Mouse (Mus musculus): ENCODE results near the gene Pros1. TPM values are rescaled to one million over a fixed set of nuclear protein-coding genes. Genes with fewer than 3 reads are reported as not detected.

Pros1 gene
- polyA plus RNA-seq, 1 experiment = 2.4 TPM

DNA sequence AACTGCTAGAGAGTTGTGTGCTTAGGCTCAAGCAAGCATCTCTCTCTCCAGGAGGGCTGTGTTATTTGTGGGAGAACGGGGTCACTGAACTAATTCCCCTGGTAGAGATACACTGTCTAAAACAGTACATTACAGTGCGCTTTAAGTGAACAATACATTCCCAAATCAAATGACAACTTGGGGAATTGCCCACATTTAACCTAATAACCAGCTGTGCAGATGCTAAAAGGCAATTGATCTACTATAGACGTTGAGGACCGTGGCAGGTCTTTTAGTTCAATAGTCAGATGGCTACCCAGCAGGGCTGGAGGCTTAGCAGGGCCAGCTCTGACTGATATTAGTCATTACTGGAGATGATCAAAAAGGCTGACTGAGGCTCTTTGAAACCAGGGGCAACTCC is 104.4 kb downstream of the Pros1 start:
- Histone ChIP-seq H3K36me3 (ENCODE audit: control insufficient read depth, insufficient read depth, low read length) (no peaks in the 10 kb centered on the region), H3K27ac (ENCODE audit: insufficient read depth, low read depth, low read length) (no peak overlapping the region), H3K4me1 (ENCODE audit: control insufficient read depth, insufficient read depth, insufficient read length, low read length) (no peaks in the 10 kb centered on the region), H3K4me3 (ENCODE audit: low read depth, low read length) (no peak overlapping the region), H3K27me3 (ENCODE audit: control insufficient read depth, insufficient read depth, low read length) (no peaks in the 10 kb centered on the region)
- WGBS = 86% methylated on average over 4 of the region's 4 CpGs
- TF ChIP-seq POLR2A (IDR thresholded peaks at IDR 0.05; ENCODE audit: low read depth, low read length) (no peak), CTCF (IDR thresholded peaks at IDR 0.05; ENCODE audit: extremely low read depth, insufficient read length, insufficient replicate concordance, low read depth, low read length) (no peak)

GRCm38 (mm10) chr16:62964361-62964763 is 110.3 kb downstream of the Pros1 start:
- WGBS = 33% methylated on average over 6 of the region's 6 CpGs
- TF ChIP-seq POLR2A (IDR thresholded peaks at IDR 0.05; ENCODE audit: low read depth, low read length) = no peak
- TF ChIP-seq CTCF (IDR thresholded peaks at IDR 0.05; ENCODE audit: extremely low read depth, insufficient read length, insufficient replicate concordance, low read depth, low read length) = no peak
- H3K27ac ChIP-seq (ENCODE audit: insufficient read depth, low read depth, low read length) = no peak overlapping the region

DNA sequence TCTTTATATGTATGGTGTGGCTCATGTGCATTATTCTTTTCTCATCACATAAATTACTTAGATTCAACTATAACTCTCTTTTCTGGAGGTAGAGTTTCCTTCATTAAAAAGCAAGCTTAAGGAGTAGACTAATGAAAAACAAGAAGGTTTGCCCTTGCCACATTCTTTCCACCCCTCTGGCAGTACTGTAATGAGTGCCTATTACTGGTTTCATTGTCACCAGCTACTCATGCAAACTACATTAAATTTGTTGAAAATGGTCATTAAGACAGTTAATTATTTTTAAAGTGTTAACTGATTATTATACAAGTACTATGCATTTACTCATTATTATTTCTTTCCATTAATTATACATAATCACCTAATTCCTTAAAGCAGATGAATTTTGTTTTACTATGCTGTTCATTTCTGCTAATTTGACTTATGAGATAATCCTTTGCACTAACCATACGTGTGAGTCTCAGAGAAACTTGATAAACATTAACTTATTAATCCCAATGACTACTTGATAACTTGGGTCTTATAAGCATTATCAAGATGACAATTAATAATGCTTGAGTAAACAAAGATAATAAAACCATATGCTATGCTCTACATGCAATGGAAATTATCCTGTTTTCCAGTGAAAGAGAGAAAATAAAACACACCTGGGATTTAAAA is 117.7 kb downstream of the Pros1 start:
- H3K36me3 ChIP-seq (ENCODE audit: control insufficient read depth, insufficient read depth, low read length) = no peaks in the 10 kb centered on the region
- TF ChIP-seq POLR2A (IDR thresholded peaks at IDR 0.05; ENCODE audit: low read depth, low read length) = no peak
- TF ChIP-seq CTCF (IDR thresholded peaks at IDR 0.05; ENCODE audit: extremely low read depth, insufficient read length, insufficient replicate concordance, low read depth, low read length) = no peak
- no peaks in the 10 kb centered on the region for H3K27me3 ChIP-seq (ENCODE audit: control insufficient read depth, insufficient read depth, low read length)
- H3K4me1 ChIP-seq (ENCODE audit: control insufficient read depth, insufficient read depth, insufficient read length, low read length) = no peaks in the 10 kb centered on the region
- no peak overlapping the region for H3K4me3 ChIP-seq (ENCODE audit: low read depth, low read length)
- WGBS = 29% methylated on average over 1 of the region's 1 CpGs
- no peak overlapping the region for H3K27ac ChIP-seq (ENCODE audit: insufficient read depth, low read depth, low read length)

More at GRCm38 (mm10) chr16:62964361-62964763, 110.3 kb downstream of the Pros1 start:
- Histone ChIP-seq H3K4me1 (ENCODE audit: control insufficient read depth, insufficient read depth, insufficient read length, low read length) (no peaks in the 10 kb centered on the region), H3K36me3 (ENCODE audit: control insufficient read depth, insufficient read depth, low read length) (no peaks in the 10 kb centered on the region), H3K27me3 (ENCODE audit: control insufficient read depth, insufficient read depth, low read length) (no peaks in the 10 kb centered on the region), H3K4me3 (ENCODE audit: low read depth, low read length) (no peak overlapping the region)

GRCm38 (mm10) chr16:62974926-62975325 is 120.8 kb downstream of the Pros1 start:
- 74% methylated on average over 1 of the region's 1 CpGs for WGBS
- Histone ChIP-seq H3K27me3 (ENCODE audit: control insufficient read depth, insufficient read depth, low read length) (no peaks in the 10 kb centered on the region), H3K4me1 (ENCODE audit: control insufficient read depth, insufficient read depth, insufficient read length, low read length) (no peaks in the 10 kb centered on the region), H3K36me3 (ENCODE audit: control insufficient read depth, insufficient read depth, low read length) (no peaks in the 10 kb centered on the region), H3K27ac (ENCODE audit: insufficient read depth, low read depth, low read length) (no peak overlapping the region), H3K4me3 (ENCODE audit: low read depth, low read length) (no peak overlapping the region)
- TF ChIP-seq POLR2A (IDR thresholded peaks at IDR 0.05; ENCODE audit: low read depth, low read length) (no peak), CTCF (IDR thresholded peaks at IDR 0.05; ENCODE audit: extremely low read depth, insufficient read length, insufficient replicate concordance, low read depth, low read length) (no peak)

Other genes with a start within 250 kb of the Pros1 start
- 1.8 and 4.0 TPM in 2 replicates for gene Nsun3, start 67.5 kb upstream of the Pros1 start, polyA plus RNA-seq (2012; rRNA removed)
- gene Stx19, start 39.6 kb upstream of the Pros1 start, polyA plus RNA-seq (2012; rRNA removed) = 0.04 TPM in 1 of 2 replicates, not detected in the other
- 0.81 and 4.9 TPM in 2 replicates for gene Arl13b, start 7.3 kb upstream of the Pros1 start, polyA plus RNA-seq (2012; rRNA removed)

Measured in small intestine, adult 2 months (tissue).